Mouse (Mus musculus) cortical plate, adult 2 months (tissue): ENCODE results near the gene Tln1.

Experiments used
- CTCF ChIP-seq: fragments of 200-500 bp; IDR thresholded peaks from 2 replicates; pipeline ENCODE4 v1.5.1; 2011; ENCODE audit warnings: mild to moderate bottlenecking, control low read depth, low read length; ENCODE audit not compliant: insufficient read depth; ENCODE audit errors: extremely low read depth
- POLR2A ChIP-seq: fragments of 200-500 bp; IDR thresholded peaks from 2 replicates; pipeline ENCODE4 v1.6.1; 2011; ENCODE audit warnings: mild to moderate bottlenecking, low read length, control low read depth; ENCODE audit not compliant: insufficient read depth; ENCODE audit errors: extremely low read depth

- TF ChIP-seq CTCF (no peak), POLR2A (no peak)
Measured at GRCm38 (mm10) chr4:43580721-43581120, 18.2 kb upstream of the Tln1 start.
